Mouse (Mus musculus) heart, postnatal 0 days (tissue): ENCODE data around the gene Xirp1.

Experiments used
- CTCF ChIP-seq: IDR thresholded peaks from 2 replicates; pipeline ENCODE4 v1.5.1; 2016; ENCODE audit warnings: antibody characterized with exemption, control low read depth, low read depth
- EP300 ChIP-seq: IDR thresholded peaks from 2 replicates; pipeline ENCODE4 v1.6.1; 2016; ENCODE audit warnings: antibody characterized with exemption, low read depth

- no peak for TF ChIP-seq CTCF
- peak; percentile 70; the same call in 1 of the 2 replicates for TF ChIP-seq EP300
Measured at GRCm38 (mm10) chr9:119981183-119982179, 41.9 kb downstream of the Xirp1 start.
